Mouse (Mus musculus): ENCODE results near the gene Twf2.

GRCm38 (mm10) chr9:106192024-106192423 lies 10.9 kb upstream of the Twf2 start:
- TF ChIP-seq CTCF (IDR thresholded peaks at IDR 0.05; ENCODE audit: control insufficient read depth, insufficient read depth, insufficient read length) (no peak), USF1 (IDR thresholded peaks at IDR 0.05; ENCODE audit: low read depth) (no peak), CEBPB (IDR thresholded peaks at IDR 0.05; ENCODE audit: low read depth) (no peak), MAX (IDR thresholded peaks at IDR 0.05) (no peak), MYOG (IDR thresholded peaks at IDR 0.05; ENCODE audit: control insufficient read depth, extremely low read depth, insufficient read length) (no peak), MYOD1 (IDR thresholded peaks at IDR 0.05; ENCODE audit: control insufficient read depth, insufficient read length, low read depth) (no peak)

Measured in C2C12 (cell line).